Mouse (Mus musculus) ovary, postnatal 36 days (tissue): ENCODE measurements at regions not wholly inside any gene's neighbourhood (a gene's known extent, or its start where the extent isn't known, plus 50 kb on each side); places are given as distances from the start of the nearest gene placed in this dataset.

Experiments used
- DNase-seq: peaks from one replicate; pipeline ENCODE4 v3.0.0; 2022; ENCODE audit warnings: low spot score, mixed read lengths

DNA sequence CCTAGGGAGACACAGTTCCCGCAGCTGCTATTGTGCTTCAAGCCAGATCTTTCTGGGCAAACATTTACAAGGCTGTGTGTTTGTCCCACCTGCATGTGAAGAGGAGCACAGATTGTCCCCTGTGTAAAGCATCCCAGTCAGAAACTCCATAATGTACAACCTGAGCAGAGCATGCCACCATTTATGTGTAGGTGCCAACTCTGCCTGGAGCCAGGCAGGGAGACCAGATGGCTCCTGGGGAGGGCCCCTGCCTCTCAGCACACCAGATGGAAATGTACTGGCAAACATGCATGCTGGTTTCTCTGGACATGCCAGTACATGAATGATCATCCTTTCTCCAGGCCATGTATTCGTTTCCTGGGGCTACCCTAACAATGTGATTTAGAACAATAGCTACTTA, 98.6 kb upstream of the Foxp3 start:
- no peak for DNase-seq

DNA sequence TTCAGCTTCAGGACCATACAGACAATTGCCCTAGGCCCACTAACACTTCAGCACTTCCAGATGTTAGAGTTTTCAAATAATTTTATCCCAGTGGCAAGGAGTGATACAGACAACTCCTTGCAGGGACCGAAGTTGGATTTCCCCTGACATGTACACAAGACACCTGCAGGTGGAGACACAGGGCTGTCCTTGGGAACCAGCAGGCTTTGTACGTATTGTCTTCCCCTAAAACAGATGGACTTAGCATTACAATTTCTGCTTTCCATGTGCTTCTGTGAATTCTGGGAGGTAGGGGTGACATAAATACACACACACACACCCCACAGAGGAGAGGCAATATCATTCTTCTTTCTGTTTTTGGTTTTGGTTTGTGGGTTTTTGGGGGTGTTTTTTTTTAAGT, 98.2 kb upstream of the Usp27x start:
- peak; percentile 7 for DNase-seq

DNA sequence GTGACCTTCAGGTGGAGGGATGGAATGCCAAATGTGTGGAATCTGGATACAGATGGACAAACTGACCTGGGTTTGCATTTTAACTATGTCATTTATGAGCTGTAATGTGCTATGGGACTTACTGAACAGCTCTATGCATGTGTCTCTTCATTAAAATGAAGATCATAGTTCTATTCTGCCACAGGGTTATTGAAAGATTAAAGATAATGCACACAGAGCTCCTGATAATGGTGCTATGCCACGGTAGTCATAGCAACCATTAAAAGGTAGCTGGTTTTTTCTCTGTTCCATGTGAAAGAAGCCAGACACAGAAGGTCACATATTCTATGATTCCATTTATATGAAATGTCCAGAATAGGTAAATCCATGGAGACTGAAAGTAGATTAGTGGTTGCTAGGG, 94.2 kb upstream of the Usp27x start:
- no peak for DNase-seq

DNA sequence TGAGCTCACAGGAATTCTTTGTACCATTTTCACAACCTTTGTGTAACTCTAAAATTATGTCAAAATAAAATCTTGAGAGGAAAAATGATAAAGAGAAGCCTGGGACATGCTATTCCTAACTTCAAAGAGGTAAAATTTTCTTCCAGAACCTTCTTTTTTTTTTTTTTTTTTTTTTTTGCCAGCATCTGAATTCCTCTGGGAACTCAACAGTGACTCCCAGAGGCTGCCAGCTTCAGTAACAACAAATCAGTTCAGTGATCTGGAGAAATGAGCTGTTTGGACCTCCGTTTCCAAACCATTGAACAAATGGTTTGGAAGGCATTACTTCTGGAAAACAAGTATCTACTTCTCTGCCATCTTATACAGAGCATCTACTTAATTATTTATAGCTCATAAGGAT, 92.4 kb upstream of the Usp27x start:
- DNase-seq: no peak

DNA sequence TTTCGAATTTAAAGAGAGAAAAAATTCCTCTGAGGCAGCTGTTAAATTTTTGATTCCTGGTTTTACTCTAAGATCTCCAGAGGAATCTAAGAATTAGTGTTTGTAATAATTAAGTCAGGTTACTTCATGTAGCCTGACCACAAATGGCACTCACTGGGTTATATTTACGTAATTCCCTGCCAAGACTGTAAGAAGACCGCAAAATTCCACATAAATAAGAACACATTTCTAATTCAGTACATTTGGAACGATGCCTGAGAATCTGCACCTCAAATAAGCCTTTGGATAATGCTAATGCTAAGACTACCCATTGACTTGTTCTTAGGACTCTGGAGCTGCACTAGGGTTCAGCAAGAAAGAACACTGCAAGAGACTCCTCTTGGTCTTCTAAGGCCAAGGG, 81.2 kb upstream of the Usp27x start:
- no peak for DNase-seq

DNA sequence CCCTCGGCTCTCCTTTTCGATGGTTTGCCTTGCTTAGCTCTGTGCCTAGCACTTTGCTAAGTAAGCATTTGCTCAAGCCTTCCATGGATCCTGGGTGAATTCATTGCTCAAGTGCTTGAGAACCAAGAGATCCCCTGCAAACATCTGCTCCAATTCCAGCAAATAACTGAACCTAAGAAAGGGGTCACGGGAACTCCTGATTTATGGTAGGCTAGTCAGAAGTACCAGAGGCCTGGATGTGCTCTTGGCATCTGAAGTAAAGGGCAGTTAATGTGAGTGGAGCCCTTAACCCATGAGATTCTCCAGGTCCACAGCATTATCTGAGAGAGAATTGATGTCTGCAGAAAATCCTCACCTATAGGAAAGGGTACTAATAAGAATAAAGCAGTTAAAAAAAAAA, 69.4 kb upstream of the Usp27x start:
- no peak for DNase-seq

DNA sequence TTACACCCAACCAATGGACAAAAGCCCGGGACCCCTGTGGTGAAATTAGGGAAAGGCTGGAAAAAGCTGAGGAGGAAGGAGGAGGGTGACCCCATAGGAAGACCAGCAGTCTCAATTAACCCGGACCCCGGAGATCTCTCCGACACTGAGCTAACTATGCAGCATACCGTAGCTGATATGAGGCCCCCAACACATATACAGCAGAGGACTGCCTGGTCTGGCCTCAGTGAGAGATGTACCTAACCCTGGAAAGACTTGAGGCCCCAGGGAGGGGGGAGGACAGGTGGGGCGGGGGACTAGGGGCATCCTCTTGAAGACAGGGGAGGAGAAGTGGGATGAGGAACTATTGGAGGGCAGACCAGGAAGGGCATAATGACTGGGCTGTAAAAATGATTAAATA, 69.0 kb upstream of the Usp27x start:
- DNase-seq: no peak

DNA sequence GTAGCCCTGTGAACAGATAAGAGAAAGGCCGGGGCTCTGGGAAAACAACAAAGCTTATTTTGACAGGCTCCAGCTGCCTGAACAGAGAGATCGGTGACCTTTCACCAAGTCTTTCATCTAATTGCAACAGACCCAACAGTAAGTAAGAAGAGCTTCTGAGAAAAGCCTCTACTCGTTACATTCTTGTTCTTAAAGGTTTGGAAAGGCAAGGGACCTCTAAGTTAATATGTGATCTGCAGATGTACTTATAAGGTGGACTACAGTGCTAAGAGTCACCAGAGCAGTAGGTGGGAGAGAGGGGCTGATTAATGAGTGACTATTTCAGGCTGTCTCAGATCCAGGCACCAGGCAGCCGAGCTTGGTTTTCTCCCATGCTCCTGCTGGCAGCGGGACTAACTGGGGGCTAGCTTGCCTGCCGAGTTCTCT, 68.4 kb upstream of the Usp27x start:
- DNase-seq: no peak

DNA sequence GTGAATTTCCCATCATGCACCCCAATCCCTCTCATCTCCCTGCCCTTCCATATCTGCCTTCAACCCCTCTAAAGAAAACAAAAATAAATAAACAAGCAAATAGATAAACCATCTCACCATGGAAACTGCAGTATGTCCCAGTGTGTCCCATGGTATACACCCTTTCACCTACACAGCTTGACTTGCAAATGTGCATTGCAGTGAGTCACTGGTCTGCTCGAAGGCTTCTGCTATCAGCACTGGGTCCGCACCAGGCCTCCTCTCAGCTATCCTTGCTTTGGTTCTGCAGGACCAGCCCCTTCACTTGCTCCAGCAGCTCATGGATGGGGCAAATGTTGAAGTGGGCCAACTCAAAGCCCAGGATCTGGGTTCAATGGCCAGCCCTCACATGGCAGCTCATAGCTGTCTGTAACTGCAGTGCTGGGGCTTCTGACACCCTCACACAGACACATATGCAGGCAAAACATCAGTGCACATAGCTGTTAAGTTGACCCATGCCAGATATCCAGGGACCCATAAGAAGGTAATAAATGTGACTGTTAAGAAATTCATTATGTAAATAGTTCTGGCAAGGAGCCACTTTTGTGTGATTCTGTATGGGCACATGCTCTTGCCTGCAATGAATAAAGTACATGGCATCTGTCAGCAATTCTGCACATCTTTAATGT, 59.9 kb upstream of the Usp27x start:
- DNase-seq: no peak

DNA sequence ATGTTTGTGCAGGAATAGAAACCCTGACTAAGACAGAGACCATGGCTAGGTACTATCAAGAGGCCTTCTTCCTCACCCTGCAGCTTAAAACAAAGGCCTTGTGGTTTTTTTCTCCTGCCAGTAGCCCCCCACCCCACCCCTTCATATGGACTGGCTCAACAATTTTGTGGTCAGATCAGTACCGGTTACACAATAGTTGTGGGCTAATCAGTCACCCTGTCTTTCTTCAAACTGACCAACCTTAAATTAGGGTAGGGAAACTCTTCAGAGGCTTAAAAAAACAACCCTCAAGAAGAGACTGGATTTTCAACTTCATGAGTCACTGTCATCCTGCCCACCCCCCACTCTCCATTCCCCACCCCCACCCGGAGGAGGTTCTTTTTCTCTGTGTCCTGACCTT, 58.6 kb upstream of the Usp27x start:
- DNase-seq: no peak

DNA sequence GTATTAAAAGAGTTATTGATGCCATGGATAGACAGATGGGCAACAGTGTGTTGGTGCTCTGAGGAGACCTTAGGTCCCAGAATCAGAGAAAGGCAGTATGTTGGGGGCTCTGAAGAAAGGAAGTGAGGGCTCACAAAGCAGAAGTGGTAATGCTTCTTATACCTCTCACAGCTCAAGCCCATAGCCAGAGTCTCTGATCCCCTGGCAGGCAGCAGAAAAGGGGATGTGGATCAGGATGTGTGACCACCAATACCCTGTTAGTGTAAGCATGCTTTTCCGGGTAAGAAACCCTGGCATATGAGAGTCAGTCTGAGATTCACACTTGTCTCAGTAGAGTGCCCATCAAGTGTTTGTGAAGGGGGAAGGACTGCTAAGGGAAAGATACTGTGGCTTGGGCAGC, 54.8 kb upstream of the Usp27x start:
- DNase-seq: no peak

DNA sequence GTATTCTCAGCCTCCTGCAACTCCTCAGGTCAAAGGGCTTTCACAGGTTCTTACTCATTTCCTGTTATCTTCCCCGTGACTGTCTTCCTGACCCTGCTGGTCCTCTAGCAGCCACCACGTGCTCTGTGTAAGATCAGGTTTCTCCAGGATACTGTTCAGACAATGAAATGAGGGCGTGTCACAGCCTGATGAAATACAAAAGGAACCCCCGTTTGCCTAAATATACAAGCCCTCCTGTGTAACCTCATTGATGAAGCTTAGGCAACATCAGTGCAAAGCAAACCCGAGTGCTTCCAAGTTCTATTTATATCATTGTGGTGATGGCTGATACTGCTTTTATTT, 53.9 kb upstream of the Usp27x start:
- no peak for DNase-seq

DNA sequence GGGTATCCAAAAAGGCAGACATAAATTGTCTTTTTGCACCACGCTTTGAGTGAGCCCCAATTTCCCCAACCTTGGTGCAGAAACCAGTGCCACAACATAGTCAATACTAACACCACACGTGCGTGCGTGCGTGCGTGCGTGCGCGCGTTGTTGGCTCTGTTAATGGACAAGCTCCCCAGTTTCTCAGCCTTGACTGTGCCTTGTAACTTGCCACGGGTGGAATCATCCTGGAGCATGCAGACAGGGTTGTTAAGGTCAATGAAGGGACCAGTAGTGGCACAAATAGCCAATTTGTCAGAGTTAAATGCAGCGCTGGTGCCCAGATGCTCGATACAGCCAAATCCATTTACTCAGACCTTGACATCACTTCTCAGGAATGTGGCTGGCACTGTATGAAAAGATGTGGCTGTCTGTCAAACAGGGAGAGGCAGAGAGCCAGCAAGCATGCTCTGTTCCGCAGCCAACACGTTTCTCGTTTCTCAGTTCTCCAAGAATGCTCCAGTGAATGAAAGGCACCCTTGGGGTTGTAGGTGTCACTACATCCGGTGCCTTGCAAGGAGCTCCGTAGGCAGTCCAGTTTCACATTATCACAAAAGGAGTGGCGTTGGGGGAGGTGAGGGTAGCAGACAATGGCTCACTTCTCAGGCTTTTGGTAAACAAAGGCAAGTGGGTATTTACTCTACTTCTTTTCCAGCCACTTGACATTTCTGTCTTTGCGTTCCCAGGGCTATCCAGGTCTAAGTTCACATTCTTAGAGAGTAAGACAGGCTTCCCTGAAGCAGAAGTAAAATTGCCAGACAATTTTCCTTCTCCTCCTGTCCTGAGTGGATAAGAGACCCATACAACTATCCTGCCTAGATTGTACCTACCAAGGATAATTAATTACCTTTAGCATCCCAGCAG, 53.2 kb upstream of the Usp27x start:
- peak; percentile 12 for DNase-seq
